Mouse (Mus musculus) embryo, embryonic 10.5 days (tissue): ENCODE data around the gene Dusp5.
A peak's percentile ranks its signal among the peaks of the same experiment; 100 is the strongest.

Experiments used
- DNase-seq: peaks from one replicate; pipeline ENCODE4 v3.0.0-alpha.2; 2015; ENCODE audit warnings: low spot score

Dusp5 gene

DNA sequence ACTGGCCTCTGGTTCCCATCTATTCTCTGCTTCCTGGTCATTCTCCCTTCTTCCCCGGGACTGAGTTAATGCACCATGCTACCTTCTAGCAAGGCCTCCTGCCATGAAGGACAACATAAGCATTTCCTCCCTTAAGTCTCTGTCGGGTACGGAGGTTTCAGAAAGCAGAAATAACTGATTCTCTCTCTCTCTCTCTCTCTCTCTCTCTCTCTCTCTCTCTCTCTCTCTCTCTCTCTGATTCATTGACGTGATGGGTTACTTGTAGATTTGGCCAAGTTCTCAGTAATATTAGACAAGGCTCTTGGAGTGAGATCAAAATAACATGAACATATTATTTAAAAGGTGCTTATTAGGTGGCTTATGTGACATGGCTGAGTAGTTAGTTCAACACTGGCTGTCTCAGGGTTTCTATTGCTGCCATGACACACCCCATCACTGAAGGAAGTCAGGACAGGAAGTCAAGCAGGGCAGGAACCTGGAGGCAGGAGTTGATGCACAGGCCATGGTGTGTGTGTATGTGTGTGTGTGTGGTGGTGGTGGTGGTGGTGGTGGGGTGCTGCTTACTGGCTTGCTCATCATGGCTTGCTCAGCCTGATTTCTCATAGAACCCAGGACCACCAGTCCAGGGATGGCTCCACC is 16.1 kb downstream of the Dusp5 start:
- DNase-seq: no peak

- DNase-seq: peak; percentile 60
Measured at GRCm38 (mm10) chr19:53547597-53547996, 18.7 kb downstream of the Dusp5 start.

DNA sequence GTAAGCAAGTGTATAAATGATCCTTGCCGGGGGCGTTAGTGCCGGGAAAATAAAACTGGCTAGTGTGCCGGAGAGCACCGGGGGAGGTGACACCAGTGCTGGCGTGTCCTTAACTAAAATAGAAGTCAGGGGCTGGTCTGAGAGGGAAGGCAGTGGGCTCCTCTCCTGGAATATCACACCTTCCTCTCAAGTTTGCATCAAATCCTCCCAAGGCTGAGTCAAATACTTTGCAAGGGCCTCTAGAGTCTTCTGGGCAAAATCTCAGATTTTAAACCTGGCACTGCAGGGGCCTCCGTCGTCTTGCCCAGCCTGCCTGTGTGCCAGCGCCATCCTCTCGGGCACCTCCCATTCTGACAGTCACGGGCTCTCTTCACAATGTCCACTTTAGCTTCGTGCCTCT is 22.1 kb downstream of the Dusp5 start:
- no peak for DNase-seq

- peak; percentile 31 for DNase-seq
Measured at GRCm38 (mm10) chr19:53552216-53552786, 23.4 kb downstream of the Dusp5 start.

- no peak for DNase-seq
Measured at GRCm38 (mm10) chr19:53552795-53553194, 23.9 kb downstream of the Dusp5 start.

DNA sequence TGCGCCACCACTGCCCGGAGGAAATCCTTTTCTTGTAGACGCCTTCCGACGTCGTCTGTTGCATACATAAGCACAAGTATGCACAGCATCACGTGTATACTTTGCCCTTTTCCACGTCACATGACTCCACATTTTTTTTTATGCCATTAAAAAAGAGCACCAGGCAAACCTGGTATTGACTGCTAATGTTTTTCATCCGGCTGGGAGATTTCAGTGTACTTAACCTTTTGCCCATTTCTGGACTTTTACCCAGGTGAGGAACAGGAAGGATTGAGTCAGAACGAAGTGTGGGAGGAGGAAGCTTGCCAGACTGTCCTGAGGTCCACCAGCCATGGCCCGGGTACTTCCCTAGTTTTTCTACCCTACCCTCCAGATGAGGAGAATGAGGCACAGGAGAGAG is 25.5 kb downstream of the Dusp5 start:
- no peak for DNase-seq

- DNase-seq: no peak
Measured at GRCm38 (mm10) chr19:53554981-53555616, 26.2 kb downstream of the Dusp5 start.

DNA sequence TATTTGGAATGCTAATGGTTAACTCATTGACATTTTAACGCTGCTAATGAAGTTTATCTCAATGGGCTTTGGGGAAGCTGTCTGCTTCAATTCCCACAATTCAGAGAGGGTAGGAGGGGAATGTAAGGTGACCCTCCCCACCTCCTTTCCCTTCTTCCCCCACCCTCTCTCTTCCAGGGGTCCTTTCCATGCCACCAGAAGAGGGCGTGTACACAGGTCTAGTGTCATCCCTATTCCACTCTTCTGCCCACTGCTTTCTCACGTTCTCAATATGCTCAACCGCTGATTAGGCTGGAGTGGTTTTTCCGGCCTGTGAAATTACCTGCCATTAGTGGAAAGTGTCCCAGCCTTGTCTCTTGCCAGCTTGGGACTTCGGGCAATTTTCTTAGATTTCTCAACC is 27.9 kb downstream of the Dusp5 start:
- no peak for DNase-seq

- DNase-seq: peak; percentile 26
Measured at GRCm38 (mm10) chr19:53557267-53557936, 28.5 kb downstream of the Dusp5 start.

GRCm38 (mm10) chr19:53560436-53560835 is 31.5 kb downstream of the Dusp5 start:
- no peak for DNase-seq

GRCm38 (mm10) chr19:53564174-53564573 is 35.3 kb downstream of the Dusp5 start:
- DNase-seq: no peak

DNA sequence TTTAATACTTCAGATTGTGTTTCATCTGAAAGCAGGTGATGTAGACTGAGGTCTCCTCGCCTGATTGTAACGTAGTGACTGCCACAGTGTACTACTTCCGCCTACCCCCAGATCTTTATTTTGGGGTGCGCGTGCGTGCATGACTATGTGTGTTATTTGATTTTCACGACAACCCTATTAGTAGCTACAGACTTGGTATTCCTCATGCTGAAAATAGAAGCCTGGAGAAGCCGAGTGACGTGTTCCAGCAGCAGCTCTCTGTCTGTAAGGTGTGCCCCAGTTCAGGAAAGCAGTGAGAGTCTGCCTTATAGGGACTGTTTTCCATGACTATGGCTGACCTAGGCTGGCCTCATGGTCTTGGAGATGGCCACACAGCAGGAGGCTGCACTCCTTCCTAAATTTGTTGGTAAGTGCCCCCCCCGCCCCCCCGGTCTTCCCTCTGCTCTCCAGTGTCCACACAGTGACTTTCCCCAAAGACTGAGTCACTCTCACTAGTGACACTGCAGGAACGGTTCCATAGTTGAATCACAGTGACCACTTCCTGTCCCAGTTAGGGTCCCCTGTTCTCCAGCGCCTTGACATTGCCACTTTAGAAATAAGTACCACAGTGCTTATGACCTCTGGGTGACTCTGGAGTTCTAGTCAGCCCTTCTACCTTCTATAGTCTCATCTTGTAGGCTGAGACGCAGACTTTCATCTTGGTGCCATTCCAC is 36.8 kb downstream of the Dusp5 start:
- DNase-seq: no peak

DNA sequence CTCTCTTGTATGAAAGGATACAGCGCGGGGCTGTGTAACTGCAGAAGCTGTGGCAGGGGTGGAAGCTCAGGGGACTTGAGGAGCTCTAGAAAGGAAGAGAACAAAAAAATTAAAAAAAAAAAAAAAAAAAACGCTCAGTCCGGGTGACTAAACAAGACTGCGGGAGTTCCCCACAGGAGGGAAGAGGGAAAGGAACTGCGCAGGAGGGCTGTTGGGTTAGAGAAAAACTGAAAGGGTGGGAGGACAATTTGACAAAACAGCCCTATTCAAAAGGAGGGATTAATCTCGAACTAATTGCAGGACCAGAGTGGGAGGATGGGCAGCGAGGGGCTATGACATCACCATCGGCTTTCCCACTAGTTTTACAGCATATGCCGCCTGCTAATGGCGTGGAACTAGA is 39.0 kb downstream of the Dusp5 start:
- peak; percentile 41 for DNase-seq

DNA sequence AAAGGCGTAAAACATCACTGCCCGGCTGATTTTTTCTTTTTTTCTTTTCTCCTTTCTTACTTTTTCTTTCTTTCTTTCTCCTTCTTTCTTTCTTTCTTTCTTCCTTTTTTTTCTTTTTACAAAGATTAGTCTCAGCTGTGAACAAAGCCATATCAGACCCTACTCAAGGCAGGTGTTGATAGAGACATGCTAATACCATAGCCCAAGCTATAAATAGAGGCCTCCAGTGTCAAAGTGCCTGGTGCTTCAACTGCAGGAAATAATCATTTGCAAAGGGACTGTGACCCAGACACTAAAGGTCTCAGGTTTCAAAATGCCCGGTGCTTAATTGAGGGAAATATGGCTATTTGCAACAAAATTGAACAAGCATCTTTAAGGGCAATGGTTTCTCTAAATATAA is 39.6 kb downstream of the Dusp5 start:
- DNase-seq: no peak

- no peak for DNase-seq
Measured at GRCm38 (mm10) chr19:53571056-53571455, 42.1 kb downstream of the Dusp5 start.

GRCm38 (mm10) chr19:53571501-53572428 is 42.9 kb downstream of the Dusp5 start:
- no peak for DNase-seq

DNA sequence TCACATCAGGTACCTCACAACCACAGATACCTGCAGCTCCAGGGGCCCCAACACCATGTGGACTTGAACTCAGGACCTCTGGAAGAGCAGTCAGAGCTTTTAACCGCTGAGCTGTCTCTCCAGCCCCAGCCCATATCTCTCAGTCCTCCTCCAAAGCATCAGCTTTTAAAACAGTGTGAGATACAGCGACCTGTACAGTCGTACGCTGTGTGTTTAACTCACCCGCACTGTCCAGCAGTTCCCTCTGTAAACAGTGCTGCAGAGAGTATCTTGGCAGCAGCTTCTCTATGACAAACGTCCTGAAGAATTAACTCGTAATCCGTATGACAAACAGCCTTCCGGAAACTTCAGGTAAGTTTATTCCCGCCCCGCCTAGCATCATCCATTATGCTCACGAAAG is 43.7 kb downstream of the Dusp5 start:
- no peak for DNase-seq

GRCm38 (mm10) chr19:53573151-53573550 is 44.2 kb downstream of the Dusp5 start:
- no peak for DNase-seq

- no peak for DNase-seq
Measured at GRCm38 (mm10) chr19:53574131-53574530, 45.2 kb downstream of the Dusp5 start.

- DNase-seq: no peak
Measured at GRCm38 (mm10) chr19:53574546-53574945, 45.6 kb downstream of the Dusp5 start.

GRCm38 (mm10) chr19:53575296-53576010 is 46.5 kb downstream of the Dusp5 start:
- no peak for DNase-seq
